Mouse (Mus musculus) kidney, embryonic 16.5 days (tissue): ENCODE measurements around the gene Anxa3. TPM values are rescaled to one million over a fixed set of nuclear protein-coding genes. Genes with fewer than 3 reads are reported as not detected.
A peak's percentile ranks its signal among the peaks of the same experiment; 100 is the strongest.

Experiments used
- ATAC-seq: fragments of 200-750 bp; cut with Nextera tagmentation; 2 replicates; pipeline ENCODE4 v1.8.0; 2017; ENCODE audit warnings: moderate TSS enrichment; ENCODE audit not compliant: low FRiP score, low TSS enrichment
- H3K27ac ChIP-seq: fragments of 300-500 bp; sonication (generic); 2 replicates; pipeline ENCODE4 v1.5.1; 2014; ENCODE audit warnings: low read length
- H3K27me3 ChIP-seq: fragments of 300-500 bp; sonication (generic); 2 replicates; pipeline ENCODE4 v1.6.1; 2014; ENCODE audit warnings: low read length, control low read depth, mixed read lengths; ENCODE audit not compliant: insufficient read depth
- H3K36me3 ChIP-seq: fragments of 300-500 bp; sonication (generic); 2 replicates; pipeline ENCODE4 v1.6.1; 2014; ENCODE audit warnings: low read length, control low read depth, mixed read lengths; ENCODE audit not compliant: insufficient read depth
- H3K4me1 ChIP-seq: fragments of 300-500 bp; sonication (generic); 2 replicates; pipeline ENCODE4 v1.6.1; 2014; ENCODE audit warnings: low read length, control low read depth, mixed read lengths; ENCODE audit not compliant: insufficient read depth
- H3K4me2 ChIP-seq: fragments of 300-500 bp; sonication (generic); replicated peaks from 2 replicates; pipeline ENCODE4 v1.6.1; 2014; ENCODE audit warnings: low read depth, low read length
- H3K4me3 ChIP-seq: fragments of 300-500 bp; sonication (generic); 2 replicates; pipeline ENCODE4 v1.5.1; 2014; ENCODE audit warnings: mild to moderate bottlenecking, low read length
- H3K9ac ChIP-seq: fragments of 300-500 bp; sonication (generic); replicated peaks from 2 replicates; pipeline ENCODE4 v1.6.1; 2014; ENCODE audit warnings: low read length
- H3K9me3 ChIP-seq: fragments of 300-500 bp; sonication (generic); 2 replicates; pipeline ENCODE4 v1.6.1; 2016; ENCODE audit warnings: low read length, control low read depth
- WGBS: fragments of 180-500 bp; shearing (Covaris S2); extraction: QIAGEN DNeasy Blood & Tissue Kit; methylation state at CpG from one replicate; pipeline ENCODE4 v1.1.7; 2014; 5-methylcytosine and 5-hydroxymethylcytosine counted together
- polyA plus RNA-seq: library from polyadenylated mRNA; unstranded; fragments of >200 nt; fragmentation: Nextera tagmentation; extraction: Ambion mirVana; gene quantifications from 2 replicates; pipeline ENCODE4 v1.2.1, GENCODE M21; 2015

Gene Anxa3
- polyA plus RNA-seq, 1 experiment from 2014 or later = 89.2 TPM

- Histone ChIP-seq H3K4me1 (peaks cover 26% of the 10 kb centered on the region), H3K4me2 (peak overlapping the region; percentile 75), H3K4me3 (peak overlapping the region; percentile 57), H3K27me3 (no peaks in the 10 kb centered on the region), H3K27ac (no peak overlapping the region), H3K9me3 (no peaks in the 10 kb centered on the region), H3K9ac (peak overlapping the region; percentile 65), H3K36me3 (no peaks in the 10 kb centered on the region)
- 34% methylated on average over 10 of the region's 10 CpGs for WGBS
- ATAC-seq = no peak
These were observed 955 bp downstream of the Anxa3 start for GRCm38 (mm10) chr5:96793953-96794635.

DNA sequence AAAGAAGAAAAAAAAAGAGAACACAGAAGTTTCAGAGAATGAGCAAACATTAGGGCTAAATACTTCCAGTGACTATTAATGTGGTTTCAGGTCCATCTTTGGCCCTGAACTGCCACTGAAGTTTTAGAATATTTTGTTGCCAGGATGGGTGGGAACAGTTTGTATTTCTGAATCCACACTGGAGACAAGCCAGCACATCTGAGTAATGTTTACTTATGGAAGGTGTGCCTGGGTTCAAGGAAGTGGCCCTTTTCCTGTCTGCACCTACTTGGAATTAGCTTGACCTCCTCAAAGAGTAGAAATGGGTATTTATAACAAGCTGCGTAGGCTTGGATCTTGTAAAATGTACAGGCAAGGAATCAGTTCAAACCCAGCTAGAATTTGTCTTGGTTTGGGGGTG lies 2.6 kb downstream of the Anxa3 start:
- Histone ChIP-seq H3K4me3 (no peak overlapping the region), H3K36me3 (no peaks in the 10 kb centered on the region), H3K27me3 (no peaks in the 10 kb centered on the region), H3K9me3 (no peaks in the 10 kb centered on the region), H3K4me2 (no peak overlapping the region), H3K27ac (no peak overlapping the region), H3K4me1 (peaks cover 33% of the 10 kb centered on the region), H3K9ac (no peak overlapping the region)
- 77% methylated on average over 1 of the region's 1 CpGs for WGBS
- no peak for ATAC-seq

GRCm38 (mm10) chr5:96797465-96797864 lies 4.3 kb downstream of the Anxa3 start:
- H3K4me1 ChIP-seq = peaks cover 43% of the 10 kb centered on the region
- H3K4me3 ChIP-seq = no peak overlapping the region
- no peaks in the 10 kb centered on the region for H3K27me3 ChIP-seq
- H3K27ac ChIP-seq = no peak overlapping the region
- H3K9ac ChIP-seq = no peak overlapping the region
- no peak overlapping the region for H3K4me2 ChIP-seq
- no peaks in the 10 kb centered on the region for H3K9me3 ChIP-seq
- no peaks in the 10 kb centered on the region for H3K36me3 ChIP-seq
- WGBS = 95% methylated on average over 6 of the region's 6 CpGs
- no peak for ATAC-seq

DNA sequence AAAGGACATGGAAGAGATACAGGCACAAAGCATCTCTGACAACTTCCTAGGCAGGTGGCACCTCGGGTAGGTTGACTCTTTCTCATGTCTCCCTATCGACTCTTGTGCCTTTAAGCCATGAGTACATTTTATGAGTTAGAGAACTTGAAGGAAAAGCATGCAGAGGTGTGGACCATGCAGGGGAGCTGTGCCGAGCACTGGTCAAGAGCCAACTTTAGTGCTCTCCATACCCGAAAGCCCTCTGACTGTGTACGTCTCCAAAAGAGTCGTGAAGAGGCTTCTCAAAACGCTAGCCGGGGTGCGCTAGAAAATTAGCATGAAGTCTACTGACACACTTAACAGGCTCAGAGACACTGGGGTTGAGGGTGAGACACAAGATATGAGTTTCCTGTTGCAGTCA lies 6.0 kb downstream of the Anxa3 start:
- Histone ChIP-seq H3K9me3 (no peaks in the 10 kb centered on the region), H3K4me3 (no peak overlapping the region), H3K27ac (no peak overlapping the region), H3K9ac (no peak overlapping the region), H3K4me1 (peaks cover 47% of the 10 kb centered on the region), H3K27me3 (no peaks in the 10 kb centered on the region), H3K4me2 (no peak overlapping the region), H3K36me3 (no peaks in the 10 kb centered on the region)
- WGBS = 91% methylated on average over 9 of the region's 9 CpGs
- no peak for ATAC-seq

GRCm38 (mm10) chr5:96799969-96800368 lies 6.8 kb downstream of the Anxa3 start:
- Histone ChIP-seq H3K27me3 (no peaks in the 10 kb centered on the region), H3K9me3 (no peaks in the 10 kb centered on the region), H3K4me3 (no peak overlapping the region), H3K9ac (no peak overlapping the region), H3K4me1 (peaks cover 47% of the 10 kb centered on the region), H3K4me2 (no peak overlapping the region), H3K27ac (no peak overlapping the region), H3K36me3 (no peaks in the 10 kb centered on the region)
- no peak for ATAC-seq
- WGBS = 79% methylated on average over 9 of the region's 9 CpGs

- no peaks in the 10 kb centered on the region for H3K27me3 ChIP-seq
- H3K9ac ChIP-seq = 0 out of 2 replicates have a peak overlapping the region, but pooled peaks have one; percentile 6
- no peaks in the 10 kb centered on the region for H3K9me3 ChIP-seq
- peak overlapping the region; percentile 82 for H3K27ac ChIP-seq
- WGBS = 20% methylated on average over 7 of the region's 7 CpGs
- H3K4me3 ChIP-seq = no peak overlapping the region
- H3K36me3 ChIP-seq = no peaks in the 10 kb centered on the region
- H3K4me1 ChIP-seq = peaks cover 53% of the 10 kb centered on the region
- no peak overlapping the region for H3K4me2 ChIP-seq
- peak; percentile 33; the same call in 1 of the 2 replicates for ATAC-seq
These were observed 9.0 kb downstream of the Anxa3 start for GRCm38 (mm10) chr5:96802185-96802584.

DNA sequence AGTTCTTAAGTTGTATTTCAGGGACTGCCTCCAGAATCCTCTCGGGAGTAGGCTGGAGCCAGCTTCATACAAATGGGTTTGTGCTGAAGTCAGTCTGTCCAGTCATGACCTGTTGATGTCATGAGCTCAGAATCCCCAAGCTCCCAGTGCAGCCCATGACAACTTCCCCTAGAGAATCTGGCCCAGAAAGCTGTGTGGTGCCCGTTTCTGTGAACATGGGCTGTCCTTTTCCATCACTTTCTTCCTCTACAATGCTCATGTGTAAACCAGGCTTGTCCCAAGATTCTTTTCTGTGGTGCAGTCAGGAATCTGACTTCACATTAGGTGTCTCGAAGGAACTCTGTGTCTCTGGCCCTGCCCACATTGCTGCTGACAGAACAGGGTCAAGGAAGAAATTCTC lies 10.0 kb downstream of the Anxa3 start:
- Histone ChIP-seq H3K9me3 (no peaks in the 10 kb centered on the region), H3K9ac (no peak overlapping the region), H3K36me3 (no peaks in the 10 kb centered on the region), H3K27ac (peak overlapping the region; percentile 73), H3K27me3 (no peaks in the 10 kb centered on the region), H3K4me2 (no peak overlapping the region), H3K4me1 (peaks cover 53% of the 10 kb centered on the region), H3K4me3 (no peak overlapping the region)
- 35% methylated on average over 3 of the region's 3 CpGs for WGBS
- no peak for ATAC-seq

DNA sequence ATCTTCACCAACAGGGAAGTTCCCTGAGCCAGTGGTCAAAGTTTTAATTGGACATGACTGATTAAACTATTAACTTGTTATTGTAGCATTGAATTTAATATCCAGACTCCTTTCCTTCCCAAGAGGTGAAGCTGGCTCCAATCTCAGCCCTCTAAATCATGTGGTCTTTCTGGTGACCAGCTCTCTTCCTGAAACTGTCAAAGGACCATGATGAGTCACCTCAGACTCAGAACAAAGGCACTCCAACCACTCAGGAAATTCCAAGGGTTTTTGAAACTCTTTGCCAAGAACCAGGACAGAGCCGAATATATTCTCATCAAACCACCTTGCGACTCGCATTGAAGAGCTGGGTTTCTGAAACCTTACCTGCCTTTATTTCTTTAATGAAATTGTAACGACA lies 11.2 kb downstream of the Anxa3 start:
- Histone ChIP-seq H3K36me3 (no peaks in the 10 kb centered on the region), H3K4me3 (no peak overlapping the region), H3K4me1 (peaks cover 53% of the 10 kb centered on the region), H3K9ac (no peak overlapping the region), H3K4me2 (no peak overlapping the region), H3K9me3 (no peaks in the 10 kb centered on the region), H3K27ac (peak overlapping the region; percentile 22; the same call in 1 of the 2 replicates), H3K27me3 (no peaks in the 10 kb centered on the region)
- ATAC-seq = no peak
- WGBS = 43% methylated on average over 4 of the region's 4 CpGs

DNA sequence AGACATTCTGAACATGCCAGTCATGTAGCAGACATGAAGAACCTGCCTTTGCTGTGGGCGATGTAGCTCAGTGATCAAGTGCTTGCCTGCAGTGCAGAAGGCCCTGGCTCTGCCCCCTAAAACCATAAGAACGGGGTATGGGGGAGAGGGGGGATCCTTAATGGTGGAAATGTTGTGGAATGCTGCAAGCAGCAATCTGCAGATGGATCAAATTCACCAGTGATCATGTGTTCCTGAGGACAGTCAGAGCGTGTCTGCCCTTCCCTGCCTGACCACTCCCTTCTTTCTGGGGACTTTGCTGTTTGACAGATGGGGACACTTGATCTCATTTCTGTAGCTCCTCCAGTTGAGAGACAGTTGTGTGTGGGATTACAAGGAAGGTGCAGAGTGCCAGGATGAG lies 11.7 kb downstream of the Anxa3 start:
- Histone ChIP-seq H3K4me2 (no peak overlapping the region), H3K27ac (peak overlapping the region; percentile 43; the same call in 1 of the 2 replicates), H3K9me3 (no peaks in the 10 kb centered on the region), H3K27me3 (no peaks in the 10 kb centered on the region), H3K4me3 (no peak overlapping the region), H3K36me3 (no peaks in the 10 kb centered on the region), H3K9ac (no peak overlapping the region), H3K4me1 (peaks cover 52% of the 10 kb centered on the region)
- ATAC-seq = peak; percentile 49; the same call in 1 of the 2 replicates
- 50% methylated on average over 3 of the region's 3 CpGs for WGBS

DNA sequence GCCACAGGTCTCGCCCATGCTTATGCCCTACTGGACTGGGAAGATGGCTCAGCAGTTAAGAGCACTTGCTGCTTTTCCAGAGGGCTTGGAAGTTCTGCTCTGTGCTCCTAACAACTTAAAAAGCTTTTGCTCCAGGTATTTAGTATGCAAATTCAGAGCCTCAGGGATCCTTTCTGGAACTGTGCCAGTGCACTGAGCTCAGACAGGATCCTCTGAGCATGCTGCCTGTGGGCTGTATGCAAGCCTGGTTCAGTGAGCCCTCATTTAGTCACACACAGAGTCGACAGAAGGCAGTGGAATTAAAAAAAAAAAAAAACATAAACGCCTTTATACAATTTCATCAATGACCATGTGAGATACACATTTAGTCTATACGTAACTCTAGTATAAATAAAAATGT lies 17.5 kb downstream of the Anxa3 start:
- Histone ChIP-seq H3K27me3 (no peaks in the 10 kb centered on the region), H3K4me3 (no peak overlapping the region), H3K9ac (no peak overlapping the region), H3K27ac (no peak overlapping the region), H3K4me1 (peaks cover 2% of the 10 kb centered on the region; the same call in 1 of the 2 replicates), H3K9me3 (no peaks in the 10 kb centered on the region), H3K36me3 (peaks cover 8% of the 10 kb centered on the region; the same call in 1 of the 2 replicates), H3K4me2 (no peak overlapping the region)
- no peak for ATAC-seq
- WGBS = 69% methylated on average over 4 of the region's 4 CpGs
